Mouse (Mus musculus) liver, embryonic 14.5 days (tissue): ENCODE measurements at regions not wholly inside any gene's neighbourhood (a gene's known extent, or its start where the extent isn't known, plus 50 kb on each side); places are given as distances from the start of the nearest gene placed in this dataset.

Source experiments
- CTCF ChIP-seq: IDR thresholded peaks from 2 replicates; pipeline ENCODE4 v1.5.1; 2016; ENCODE audit warnings: antibody characterized with exemption, low read depth, control low read depth
- EP300 ChIP-seq: IDR thresholded peaks from 2 replicates; pipeline ENCODE4 v1.6.1; 2016; ENCODE audit warnings: antibody characterized with exemption, low read depth

DNA sequence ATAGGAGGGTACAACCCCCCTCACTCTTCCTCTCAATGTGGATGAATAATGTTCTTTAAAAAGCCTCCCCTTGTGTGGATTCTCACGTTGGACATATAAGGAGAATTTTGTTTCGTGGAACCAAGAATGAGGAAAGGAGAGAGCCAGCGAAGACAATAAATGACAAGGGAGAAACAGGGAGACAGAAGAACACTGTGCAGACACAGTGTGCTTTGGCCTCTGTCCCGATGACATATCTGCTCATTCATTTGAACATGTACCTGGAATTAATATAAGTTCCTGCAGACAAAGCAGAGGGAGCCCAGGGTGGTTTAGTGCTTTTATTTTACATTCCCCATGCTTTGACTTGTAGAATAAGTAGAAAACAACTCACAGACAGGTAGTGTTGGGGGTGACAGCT lies 370.3 kb upstream of the Smarca2 start:
- TF ChIP-seq CTCF (no peak), EP300 (no peak)
